Mouse (Mus musculus): ENCODE data around the gene Lgals2. TPM values are rescaled to one million over a fixed set of nuclear protein-coding genes. Genes with fewer than 3 reads are reported as not detected.
"Not testable (repeated sequence)": the region's sequence is repeated elsewhere in the genome, so short reads cannot be mapped to it uniquely, and the experiment has no call there.

The Lgals2 gene
- polyA plus RNA-seq, 1 experiment from 2014 or later: 1.4 TPM

GRCm38 (mm10) chr15:78850944-78851343 is 4.4 kb downstream of the Lgals2 start:
- no peak overlapping the region for H3K4me2 ChIP-seq (ENCODE audit: low read depth, low read length)
- H3K4me1 ChIP-seq (ENCODE audit: control insufficient read depth, insufficient read depth, low read length): no peaks in the 10 kb centered on the region
- H3K9me3 ChIP-seq (ENCODE audit: control insufficient read depth, low read length): no peaks in the 10 kb centered on the region
- peaks cover 22% of the 10 kb centered on the region for H3K36me3 ChIP-seq (ENCODE audit: control insufficient read depth, insufficient read depth, low read length)
- H3K4me3 ChIP-seq (ENCODE audit: low read depth, low read length): no peak overlapping the region
- H3K27ac ChIP-seq (replicated peaks; ENCODE audit: low read depth, low read length): no peak overlapping the region
- 63% methylated on average over 6 of the region's 6 CpGs for WGBS
- no peaks in the 10 kb centered on the region for H3K27me3 ChIP-seq (replicated peaks; ENCODE audit: control insufficient read depth, insufficient read depth, low read length)
- ATAC-seq (ENCODE audit: low read depth) (no peak), DNase-seq (ENCODE audit: low spot score) (no peak)
- H3K9ac ChIP-seq (ENCODE audit: low read depth, low read length): no peak overlapping the region

GRCm38 (mm10) chr15:78850059-78850824 is 5.1 kb downstream of the Lgals2 start:
- Histone ChIP-seq H3K27me3 (replicated peaks; ENCODE audit: control insufficient read depth, insufficient read depth, low read length) (no peaks in the 10 kb centered on the region), H3K4me2 (ENCODE audit: low read depth, low read length) (no peak overlapping the region), H3K36me3 (ENCODE audit: control insufficient read depth, insufficient read depth, low read length) (peaks cover 22% of the 10 kb centered on the region), H3K9me3 (ENCODE audit: control insufficient read depth, low read length) (no peaks in the 10 kb centered on the region), H3K4me3 (ENCODE audit: low read depth, low read length) (no peak overlapping the region), H3K4me1 (ENCODE audit: control insufficient read depth, insufficient read depth, low read length) (peaks cover 3% of the 10 kb centered on the region; the same call in 1 of the 2 replicates), H3K27ac (replicated peaks; ENCODE audit: low read depth, low read length) (no peak overlapping the region), H3K9ac (ENCODE audit: low read depth, low read length) (no peak overlapping the region)
- WGBS: 55% methylated on average over 14 of the region's 15 CpGs
- DNase-seq (ENCODE audit: low spot score): no peak
- ATAC-seq (ENCODE audit: low read depth): no peak

- Histone ChIP-seq H3K27me3 (replicated peaks; ENCODE audit: control insufficient read depth, insufficient read depth, low read length) (no peaks in the 10 kb centered on the region), H3K4me2 (ENCODE audit: low read depth, low read length) (no peak overlapping the region), H3K36me3 (ENCODE audit: control insufficient read depth, insufficient read depth, low read length) (peaks cover 22% of the 10 kb centered on the region), H3K9me3 (ENCODE audit: control insufficient read depth, low read length) (no peaks in the 10 kb centered on the region), H3K4me1 (ENCODE audit: control insufficient read depth, insufficient read depth, low read length) (peaks cover 10% of the 10 kb centered on the region), H3K9ac (ENCODE audit: low read depth, low read length) (no peak overlapping the region), H3K4me3 (ENCODE audit: low read depth, low read length) (no peak overlapping the region), H3K27ac (replicated peaks; ENCODE audit: low read depth, low read length) (no peak overlapping the region)
- 82% methylated on average over 12 of the region's 12 CpGs for WGBS
- no peak for DNase-seq (ENCODE audit: low spot score)
- ATAC-seq (ENCODE audit: low read depth): no peak
These were observed 5.8 kb downstream of the Lgals2 start for GRCm38 (mm10) chr15:78849485-78849884.

- no peak overlapping the region for H3K9ac ChIP-seq (ENCODE audit: low read depth, low read length)
- no peak overlapping the region for H3K27ac ChIP-seq (replicated peaks; ENCODE audit: low read depth, low read length)
- no peaks in the 10 kb centered on the region for H3K9me3 ChIP-seq (ENCODE audit: control insufficient read depth, low read length)
- peaks cover 20% of the 10 kb centered on the region for H3K4me1 ChIP-seq (ENCODE audit: control insufficient read depth, insufficient read depth, low read length)
- H3K4me2 ChIP-seq (ENCODE audit: low read depth, low read length): no peak overlapping the region
- no peaks in the 10 kb centered on the region; the same call in 1 of the 2 replicates for H3K27me3 ChIP-seq (replicated peaks; ENCODE audit: control insufficient read depth, insufficient read depth, low read length)
- DNase-seq (ENCODE audit: low spot score) (peak; percentile 69), ATAC-seq (ENCODE audit: low read depth) (no peak)
- H3K36me3 ChIP-seq (ENCODE audit: control insufficient read depth, insufficient read depth, low read length): peaks cover 22% of the 10 kb centered on the region
- 26% methylated on average over 5 of the region's 5 CpGs for WGBS
- no peak overlapping the region for H3K4me3 ChIP-seq (ENCODE audit: low read depth, low read length)
These were observed 6.9 kb downstream of the Lgals2 start for GRCm38 (mm10) chr15:78848467-78848866.

- Histone ChIP-seq H3K36me3 (ENCODE audit: control insufficient read depth, insufficient read depth, low read length) (peaks cover 22% of the 10 kb centered on the region), H3K4me1 (ENCODE audit: control insufficient read depth, insufficient read depth, low read length) (peaks cover 22% of the 10 kb centered on the region)
- not testable (repeated sequence) for DNase-seq (ENCODE audit: low spot score); H3K27me3 ChIP-seq (replicated peaks; ENCODE audit: control insufficient read depth, insufficient read depth, low read length); H3K4me3 ChIP-seq (ENCODE audit: low read depth, low read length); H3K9ac ChIP-seq (ENCODE audit: low read depth, low read length); ATAC-seq (ENCODE audit: low read depth); H3K9me3 ChIP-seq (ENCODE audit: control insufficient read depth, low read length); H3K4me2 ChIP-seq (ENCODE audit: low read depth, low read length); H3K27ac ChIP-seq (replicated peaks; ENCODE audit: low read depth, low read length)
- WGBS: 91% methylated on average over 7 of the region's 7 CpGs
These were observed 8.5 kb downstream of the Lgals2 start for GRCm38 (mm10) chr15:78846805-78847204.

- H3K36me3 ChIP-seq (ENCODE audit: control insufficient read depth, insufficient read depth, low read length): peaks cover 22% of the 10 kb centered on the region
- no peaks in the 10 kb centered on the region; the same call in none of the 2 replicates for H3K27me3 ChIP-seq (replicated peaks; ENCODE audit: control insufficient read depth, insufficient read depth, low read length)
- H3K4me1 ChIP-seq (ENCODE audit: control insufficient read depth, insufficient read depth, low read length): peaks cover 22% of the 10 kb centered on the region
- H3K9ac ChIP-seq (ENCODE audit: low read depth, low read length): no peak overlapping the region
- WGBS: 60% methylated on average over 8 of the region's 8 CpGs
- ATAC-seq (ENCODE audit: low read depth) (no peak), DNase-seq (ENCODE audit: low spot score) (no peak)
- no peaks in the 10 kb centered on the region for H3K9me3 ChIP-seq (ENCODE audit: control insufficient read depth, low read length)
- 0 out of 2 replicates have a peak overlapping the region, but pooled peaks have one; percentile 23 for H3K27ac ChIP-seq (replicated peaks; ENCODE audit: low read depth, low read length)
- H3K4me3 ChIP-seq (ENCODE audit: low read depth, low read length): no peak overlapping the region
- no peak overlapping the region for H3K4me2 ChIP-seq (ENCODE audit: low read depth, low read length)
These were observed 9.0 kb downstream of the Lgals2 start for GRCm38 (mm10) chr15:78846352-78846751.

- Histone ChIP-seq H3K9me3 (ENCODE audit: control insufficient read depth, low read length) (no peaks in the 10 kb centered on the region), H3K4me1 (ENCODE audit: control insufficient read depth, insufficient read depth, low read length) (peaks cover 25% of the 10 kb centered on the region), H3K27me3 (replicated peaks; ENCODE audit: control insufficient read depth, insufficient read depth, low read length) (no peaks in the 10 kb centered on the region; the same call in none of the 2 replicates), H3K36me3 (ENCODE audit: control insufficient read depth, insufficient read depth, low read length) (peaks cover 22% of the 10 kb centered on the region), H3K4me3 (ENCODE audit: low read depth, low read length) (no peak overlapping the region), H3K9ac (ENCODE audit: low read depth, low read length) (no peak overlapping the region), H3K27ac (replicated peaks; ENCODE audit: low read depth, low read length) (0 out of 2 replicates have a peak overlapping the region, but pooled peaks have one; percentile 23), H3K4me2 (ENCODE audit: low read depth, low read length) (peak overlapping the region; percentile 87; the same call in 1 of the 2 replicates)
- ATAC-seq (ENCODE audit: low read depth) (no peak), DNase-seq (ENCODE audit: low spot score) (no peak)
- WGBS: 76% methylated on average over 8 of the region's 8 CpGs
These were observed 9.5 kb downstream of the Lgals2 start for GRCm38 (mm10) chr15:78845867-78846266.

- Histone ChIP-seq H3K36me3 (ENCODE audit: control insufficient read depth, insufficient read depth, low read length) (peaks cover 22% of the 10 kb centered on the region), H3K4me3 (ENCODE audit: low read depth, low read length) (peak overlapping the region; percentile 72), H3K9ac (ENCODE audit: low read depth, low read length) (0 out of 2 replicates have a peak overlapping the region, but pooled peaks have one; percentile 42), H3K27ac (replicated peaks; ENCODE audit: low read depth, low read length) (peak overlapping the region; percentile 88; the same call in 1 of the 2 replicates), H3K9me3 (ENCODE audit: control insufficient read depth, low read length) (no peaks in the 10 kb centered on the region), H3K4me1 (ENCODE audit: control insufficient read depth, insufficient read depth, low read length) (peaks cover 31% of the 10 kb centered on the region), H3K27me3 (replicated peaks; ENCODE audit: control insufficient read depth, insufficient read depth, low read length) (no peaks in the 10 kb centered on the region; the same call in none of the 2 replicates), H3K4me2 (ENCODE audit: low read depth, low read length) (peak overlapping the region; percentile 87)
- DNase-seq (ENCODE audit: low spot score) (no peak), ATAC-seq (ENCODE audit: low read depth) (no peak)
- WGBS: 58% methylated on average over 11 of the region's 11 CpGs
These were observed 10.0 kb downstream of the Lgals2 start for GRCm38 (mm10) chr15:78845321-78845720.

Data from embryonic facial prominence, embryonic 14.5 days (tissue).